Mouse (Mus musculus): Measurements from ENCODE around the gene Slc39a13. TPM values are rescaled to one million over a fixed set of nuclear protein-coding genes. Genes with fewer than 3 reads are reported as not detected.
"Not testable (repeated sequence)": the region's sequence is repeated elsewhere in the genome, so short reads cannot be mapped to it uniquely, and the experiment has no call there.

Slc39a13 gene
- total RNA-seq, 4 experiments from 2014 or later: 28.7 to 40.0 (median 33.1) TPM

GRCm38 (mm10) chr2:91027391-91028214 is 42.6 kb downstream of the Slc39a13 start:
- no peak for DNase-seq (ENCODE audit: low spot score in 2 of 2)

GRCm38 (mm10) chr2:91026491-91026890 is 43.7 kb downstream of the Slc39a13 start:
- DNase-seq (ENCODE audit: low spot score in 2 of 2): no peak

GRCm38 (mm10) chr2:91025081-91025516 is 45.1 kb downstream of the Slc39a13 start:
- DNase-seq (ENCODE audit: low spot score in 2 of 2): peak in 1 of 2 experiments; percentile 24

GRCm38 (mm10) chr2:91023956-91024355 is 46.3 kb downstream of the Slc39a13 start:
- no peak for DNase-seq (ENCODE audit: low spot score in 2 of 2)

- no peak for DNase-seq (ENCODE audit: low spot score in 2 of 2)
Measured at GRCm38 (mm10) chr2:91023131-91023530, 47.1 kb downstream of the Slc39a13 start.

GRCm38 (mm10) chr2:91022266-91022665 is 48.0 kb downstream of the Slc39a13 start:
- not testable (repeated sequence) for DNase-seq (ENCODE audit: low spot score in 2 of 2)

GRCm38 (mm10) chr2:91019911-91020310 is 50.3 kb downstream of the Slc39a13 start:
- DNase-seq (ENCODE audit: low spot score in 2 of 2): no peak

- peak in 1 of 2 experiments; percentile 35 for DNase-seq (ENCODE audit: low spot score in 2 of 2)
Measured at GRCm38 (mm10) chr2:91018061-91018788, 52.0 kb downstream of the Slc39a13 start.

GRCm38 (mm10) chr2:91015386-91015785 is 54.8 kb downstream of the Slc39a13 start:
- DNase-seq (ENCODE audit: low spot score in 2 of 2): no peak

- no peak for DNase-seq (ENCODE audit: low spot score in 2 of 2)
Measured at GRCm38 (mm10) chr2:91013881-91014280, 56.3 kb downstream of the Slc39a13 start.

Other genes starting within 250 kb of the Slc39a13 start
- gene Mtch2, start 223.3 kb downstream of the Slc39a13 start, total RNA-seq (2022): 100 to 1,000 TPM; 115 to 131 (median 120) TPM
- gene C1qtnf4, start 184.6 kb downstream of the Slc39a13 start, total RNA-seq (2022): 100 to 1,000 TPM; 162 to 176 (median 166) TPM
- 10 to 100 TPM; 32.5 to 45.7 (median 34.0) TPM for gene Kbtbd4, start 165.7 kb downstream of the Slc39a13 start, total RNA-seq (2022)
- 100 to 1,000 TPM; 234 to 266 (median 248) TPM for gene Ndufs3, start 165.6 kb downstream of the Slc39a13 start, total RNA-seq (2022)
- gene Celf1, start 130.0 kb downstream of the Slc39a13 start, total RNA-seq (2022): 100 to 1,000 TPM; 119 to 137 (median 132) TPM
- gene Rapsn, start 34.8 kb downstream of the Slc39a13 start, total RNA-seq (2022): under 1 TPM in 2 of 4 experiments, not detected in 2; 0.36 to 0.47 TPM
- gene Psmc3, start 16.4 kb downstream of the Slc39a13 start, total RNA-seq (2022): 100 to 1,000 TPM; 180 to 209 (median 206) TPM
- 10 to 100 TPM in 2 of 4 experiments, 1 to 10 TPM in 2; 3.8 to 17.2 (median 9.7) TPM for gene Spi1, start 12.0 kb upstream of the Slc39a13 start, total RNA-seq (2022)
- gene Mybpc3, start 47.7 kb upstream of the Slc39a13 start, total RNA-seq (2022): under 1 TPM; 0.09 to 0.22 (median 0.16) TPM
- 100 to 1,000 TPM; 202 to 259 (median 228) TPM for gene Madd, start 113.4 kb upstream of the Slc39a13 start, total RNA-seq (2022)
- gene Nr1h3, start 132.4 kb upstream of the Slc39a13 start, total RNA-seq (2022): 1 to 10 TPM; 3.7 to 5.8 (median 4.3) TPM
- 10 to 100 TPM; 54.9 to 64.9 (median 59.8) TPM for gene Acp2, start 132.5 kb upstream of the Slc39a13 start, total RNA-seq (2022)
- gene Ddb2, start 166.6 kb upstream of the Slc39a13 start, total RNA-seq (2022): 10 to 100 TPM; 11.2 to 12.4 (median 11.9) TPM
- gene Pacsin3, start 185.5 kb upstream of the Slc39a13 start, total RNA-seq (2022): 10 to 100 TPM; 27.1 to 34.4 (median 31.0) TPM
- gene Arfgap2, start 194.6 kb upstream of the Slc39a13 start, total RNA-seq (2022): 10 to 100 TPM; 75.9 to 81.9 (median 79.1) TPM